Mouse (Mus musculus) thymus, adult 2 months (tissue): Measurements from ENCODE around the gene Lsg1. TPM values are rescaled to one million over a fixed set of nuclear protein-coding genes. Genes with fewer than 3 reads are reported as not detected.

Experiments used
- DNase-seq: peaks from one replicate; pipeline ENCODE4 v3.0.0; 2021
- H3K27ac ChIP-seq: fragments of 200-500 bp; 2 replicates; pipeline ENCODE4 v1.5.1; 2012; ENCODE audit warnings: low read length, control low read depth; ENCODE audit not compliant: control insufficient read depth, insufficient read depth
- H3K27me3 ChIP-seq: fragments of 200-500 bp; 2 replicates; pipeline ENCODE4 v1.6.1; 2012; ENCODE audit warnings: mild to moderate bottlenecking, low read length, moderate library complexity, mixed read lengths; ENCODE audit not compliant: control insufficient read depth, insufficient read depth
- H3K36me3 ChIP-seq: fragments of 200-500 bp; 2 replicates; pipeline ENCODE4 v1.6.1; 2012; ENCODE audit warnings: mild to moderate bottlenecking, low read length, moderate library complexity; ENCODE audit not compliant: control insufficient read depth, insufficient read depth
- H3K4me1 ChIP-seq: fragments of 200-500 bp; replicated peaks from 2 replicates; pipeline ENCODE4 v1.6.1; 2012; ENCODE audit warnings: low read length; ENCODE audit not compliant: control insufficient read depth, insufficient read depth
- H3K4me3 ChIP-seq: fragments of 200-500 bp; 2 replicates; pipeline ENCODE4 v1.5.1; 2012; ENCODE audit warnings: mild to moderate bottlenecking, low read length, control low read depth, moderate library complexity; ENCODE audit not compliant: control insufficient read depth, insufficient read depth
- CTCF ChIP-seq: fragments of 200-500 bp; IDR thresholded peaks from 2 replicates; pipeline ENCODE4 v1.5.1; 2012; ENCODE audit warnings: mild to moderate bottlenecking, control low read depth, low read length, moderate library complexity, borderline replicate concordance; ENCODE audit not compliant: control insufficient read depth, poor library complexity, insufficient read depth; ENCODE audit errors: extremely low read depth
- POLR2A ChIP-seq: fragments of 200-500 bp; IDR thresholded peaks from 2 replicates; pipeline ENCODE4 v1.6.1; 2012; ENCODE audit warnings: mild to moderate bottlenecking, low read length, control low read depth, moderate library complexity; ENCODE audit not compliant: control insufficient read depth, poor library complexity, insufficient read depth; ENCODE audit errors: extremely low read depth
- WGBS: fragments of 180-500 bp; shearing (Covaris S2); methylation state at CpG from one replicate; pipeline ENCODE4 v1.1.7; 2018; 5-methylcytosine and 5-hydroxymethylcytosine counted together
- polyA plus RNA-seq: library from polyadenylated mRNA; depleted of rRNA; stranded (reverse); fragments of >200 nt; gene quantifications from 2 replicates; pipeline ENCODE4 v1.2.3, GENCODE M21; 2012

Gene Lsg1
- polyA plus RNA-seq, 1 experiment = 20.0 TPM

GRCm38 (mm10) chr16:30554109-30554508 is 33.3 kb downstream of the Lsg1 start:
- H3K27me3 ChIP-seq = no peaks in the 10 kb centered on the region
- 98% methylated on average over 8 of the region's 8 CpGs for WGBS
- peaks cover 4% of the 10 kb centered on the region for H3K4me1 ChIP-seq
- no peak for TF ChIP-seq CTCF
- no peak for TF ChIP-seq POLR2A
- no peak overlapping the region for H3K27ac ChIP-seq
- H3K4me3 ChIP-seq = no peak overlapping the region
- peaks cover 3% of the 10 kb centered on the region; the same call in 1 of the 2 replicates for H3K36me3 ChIP-seq
- DNase-seq = no peak

GRCm38 (mm10) chr16:30552621-30553338 is 34.6 kb downstream of the Lsg1 start:
- DNase-seq = no peak
- H3K27me3 ChIP-seq = no peaks in the 10 kb centered on the region
- 52% methylated on average over 11 of the region's 11 CpGs for WGBS
- no peak overlapping the region for H3K4me3 ChIP-seq
- peaks cover 4% of the 10 kb centered on the region for H3K4me1 ChIP-seq
- H3K36me3 ChIP-seq = no peaks in the 10 kb centered on the region
- H3K27ac ChIP-seq = no peak overlapping the region
- no peak for TF ChIP-seq POLR2A
- TF ChIP-seq CTCF = no peak

- Histone ChIP-seq H3K27ac (no peak within 1 kb of the TSS), H3K4me1 (peaks cover 4% of the 10 kb centered on the region), H3K27me3 (no peaks in the 10 kb centered on the region), H3K4me3 (peak within 1 kb of the TSS; percentile 61), H3K36me3 (no peaks in the 10 kb centered on the region)
- WGBS = 12% methylated on average over 14 of the region's 14 CpGs
- DNase-seq = no peak
- no peak for TF ChIP-seq CTCF
- TF ChIP-seq POLR2A = no peak
These were observed 36.6 kb downstream of the Lsg1 start, which contains the start of gene Tmem44 for GRCm38 (mm10) chr16:30550748-30551192. Gene Tmem44 (minus strand): TSS chr16:30550842.

- peak; percentile 74 for DNase-seq
These were observed 37.2 kb downstream of the Lsg1 start for GRCm38 (mm10) chr16:30549966-30550747.

GRCm38 (mm10) chr16:30549516-30549915 is 37.9 kb downstream of the Lsg1 start:
- Histone ChIP-seq H3K27ac (no peak overlapping the region), H3K27me3 (no peaks in the 10 kb centered on the region), H3K4me3 (no peak overlapping the region), H3K4me1 (peaks cover 4% of the 10 kb centered on the region), H3K36me3 (no peaks in the 10 kb centered on the region)
- DNase-seq = no peak
- 94% methylated on average over 7 of the region's 7 CpGs for WGBS
- TF ChIP-seq POLR2A (no peak), CTCF (no peak)

More at GRCm38 (mm10) chr16:30549966-30550747, 37.2 kb downstream of the Lsg1 start:
- Histone ChIP-seq H3K4me1 (peaks cover 4% of the 10 kb centered on the region), H3K27ac (no peak overlapping the region), H3K36me3 (no peaks in the 10 kb centered on the region), H3K27me3 (no peaks in the 10 kb centered on the region), H3K4me3 (peak overlapping the region; percentile 61)
- WGBS = 2% methylated on average over 63 of the region's 63 CpGs
- TF ChIP-seq POLR2A (no peak), CTCF (peak; percentile 98)

- DNase-seq = no peak
- TF ChIP-seq POLR2A (no peak), CTCF (no peak)
- Histone ChIP-seq H3K27me3 (no peaks in the 10 kb centered on the region), H3K36me3 (no peaks in the 10 kb centered on the region), H3K4me1 (peaks cover 4% of the 10 kb centered on the region), H3K4me3 (no peak overlapping the region), H3K27ac (no peak overlapping the region)
- WGBS = 92% methylated on average over 5 of the region's 5 CpGs
These were observed 39.1 kb downstream of the Lsg1 start for GRCm38 (mm10) chr16:30548291-30548690.
